Mouse (Mus musculus): ENCODE results near the gene Creb3l1.

Creb3l1 gene

GRCm38 (mm10) chr2:91944170-91944950 lies 79.9 kb downstream of the Creb3l1 start:
- peak in 1 of 2 experiments; percentile 86 for DNase-seq (ENCODE audit: low spot score in 2 of 2)

- no peak for DNase-seq (ENCODE audit: low spot score in 2 of 2)
Observed at GRCm38 (mm10) chr2:91942356-91942755, 81.9 kb downstream of the Creb3l1 start.

- no peak for DNase-seq (ENCODE audit: low spot score in 2 of 2)
Observed at GRCm38 (mm10) chr2:91939303-91939935, 84.9 kb downstream of the Creb3l1 start.

GRCm38 (mm10) chr2:91936154-91936553 lies 88.1 kb downstream of the Creb3l1 start:
- no peak for DNase-seq (ENCODE audit: low spot score in 2 of 2)

GRCm38 (mm10) chr2:91934826-91935525 lies 89.3 kb downstream of the Creb3l1 start:
- no peak for DNase-seq (ENCODE audit: low spot score in 2 of 2)

- DNase-seq (ENCODE audit: low spot score in 2 of 2): no peak
Observed at GRCm38 (mm10) chr2:91934016-91934415, 90.3 kb downstream of the Creb3l1 start.

GRCm38 (mm10) chr2:91933471-91933870 lies 90.8 kb downstream of the Creb3l1 start:
- no peak for DNase-seq (ENCODE audit: low spot score in 2 of 2)

GRCm38 (mm10) chr2:91932737-91933350 lies 91.5 kb downstream of the Creb3l1 start:
- DNase-seq (ENCODE audit: low spot score in 2 of 2): no peak

All from urinary bladder, postnatal 4 days (tissue).